Mouse (Mus musculus) adrenal gland, postnatal 0 days (tissue): ENCODE results near the gene Pfas. TPM values are rescaled to one million over a fixed set of nuclear protein-coding genes. Genes with fewer than 3 reads are reported as not detected.

Experiments
- microRNA-seq: library from miRNA; unstranded; fragments of <30 nt; microRNA quantifications from one replicate; pipeline ENCODE4, GENCODE M21; 2016; ENCODE audit warnings: borderline replicate concordance; ENCODE audit not compliant: insufficient number of aligned reads
- polyA plus RNA-seq: library from polyadenylated mRNA; unstranded; fragments of >200 nt; fragmentation: Nextera tagmentation; extraction: Ambion mirVana; gene quantifications from 2 replicates; pipeline ENCODE4 v1.2.1, GENCODE M21; 2015

The Pfas gene
- 8.3 and 12.5 TPM in 2 replicates for polyA plus RNA-seq

DNA sequence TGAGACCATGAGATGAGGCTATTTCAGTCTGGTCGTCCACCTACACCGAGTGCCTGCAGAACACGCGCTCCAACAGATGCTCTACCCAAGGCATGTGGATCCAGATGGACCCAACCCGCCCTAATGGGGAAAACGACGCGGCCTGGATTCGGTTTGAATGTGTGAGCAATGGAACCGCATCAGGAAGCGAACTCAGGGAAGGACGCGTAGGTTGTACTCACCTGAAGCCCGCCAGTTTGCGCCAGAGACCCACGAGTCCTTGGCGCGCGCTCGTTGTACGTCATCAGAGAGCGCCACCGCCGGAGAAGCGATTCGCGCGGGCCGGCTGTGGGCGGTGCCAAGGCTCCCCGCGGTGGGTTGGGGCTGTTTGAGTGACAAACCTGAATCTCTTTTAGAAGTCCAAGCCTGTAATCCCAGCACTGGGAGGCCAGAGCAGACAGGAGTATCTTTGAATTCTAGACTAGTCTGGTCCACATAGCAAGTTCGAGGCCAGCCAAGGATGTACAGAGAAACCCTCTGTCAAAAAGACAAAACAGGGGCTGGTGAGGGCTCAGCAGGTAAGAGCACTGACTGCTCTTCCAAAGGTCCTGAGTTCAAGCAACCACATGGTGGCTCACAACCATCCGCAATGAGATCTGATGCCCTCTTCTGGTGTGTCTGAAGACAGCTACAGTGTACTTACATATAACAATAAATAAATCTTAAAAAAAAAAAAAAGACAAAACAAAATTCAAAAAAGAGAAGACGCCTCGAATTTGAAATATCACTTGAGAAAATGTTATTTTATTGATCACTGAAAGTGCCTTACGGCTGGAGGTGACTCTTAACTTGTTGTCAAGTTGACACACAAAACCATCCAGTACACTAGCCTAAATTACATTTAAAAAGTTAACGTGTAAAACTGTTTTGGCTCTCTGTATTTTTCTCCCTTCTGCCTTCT, at the start of gene Pfas:
Pfas (minus strand) TSS at position 279 of the 940 bp plus-strand sequence.

DNA sequence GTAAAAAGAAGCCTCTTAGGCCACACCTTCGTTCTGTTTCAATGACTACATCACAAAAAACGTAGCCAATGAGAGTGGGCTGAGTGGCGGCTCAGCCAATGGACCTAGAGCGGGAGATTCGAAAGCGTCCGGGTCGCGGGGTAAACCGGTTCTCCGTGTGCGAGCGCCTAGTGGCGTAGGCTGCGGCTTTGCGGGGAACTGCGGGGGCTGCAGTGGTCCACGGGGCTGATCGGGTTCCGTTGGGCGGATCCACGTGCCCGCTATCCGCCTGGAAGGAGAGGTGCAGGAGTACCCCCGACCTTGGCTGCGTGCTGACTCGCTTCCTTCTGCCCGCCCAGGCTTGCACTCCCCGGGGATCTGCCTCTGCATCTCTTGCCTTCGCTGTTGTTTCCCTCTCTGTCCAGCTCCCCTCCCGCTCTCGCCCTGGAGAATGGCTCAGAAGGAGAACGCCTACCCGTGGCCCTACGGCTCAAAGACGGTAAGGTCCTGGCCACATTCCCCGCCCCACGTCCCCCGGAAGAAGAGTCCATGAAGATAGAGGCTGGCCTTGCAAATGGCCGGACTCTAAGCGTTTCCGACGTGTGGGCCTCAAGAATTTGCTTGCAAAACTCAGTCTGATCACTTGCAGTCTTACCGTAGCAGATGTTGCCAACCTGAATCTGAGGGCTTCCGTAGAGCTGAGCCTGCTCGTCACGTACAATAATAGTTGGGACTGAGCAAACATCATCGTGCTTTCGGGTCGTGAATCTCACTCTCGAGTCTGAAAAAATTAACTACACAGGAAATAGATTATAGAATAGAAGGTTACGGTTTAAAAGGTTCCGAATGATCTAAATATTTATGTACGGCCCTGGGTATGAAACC, 37.5 kb upstream of the Pfas start, which contains the start of gene Aurkb:
Aurkb (plus strand) TSS at position 117 of the 864 bp plus-strand sequence.

DNA sequence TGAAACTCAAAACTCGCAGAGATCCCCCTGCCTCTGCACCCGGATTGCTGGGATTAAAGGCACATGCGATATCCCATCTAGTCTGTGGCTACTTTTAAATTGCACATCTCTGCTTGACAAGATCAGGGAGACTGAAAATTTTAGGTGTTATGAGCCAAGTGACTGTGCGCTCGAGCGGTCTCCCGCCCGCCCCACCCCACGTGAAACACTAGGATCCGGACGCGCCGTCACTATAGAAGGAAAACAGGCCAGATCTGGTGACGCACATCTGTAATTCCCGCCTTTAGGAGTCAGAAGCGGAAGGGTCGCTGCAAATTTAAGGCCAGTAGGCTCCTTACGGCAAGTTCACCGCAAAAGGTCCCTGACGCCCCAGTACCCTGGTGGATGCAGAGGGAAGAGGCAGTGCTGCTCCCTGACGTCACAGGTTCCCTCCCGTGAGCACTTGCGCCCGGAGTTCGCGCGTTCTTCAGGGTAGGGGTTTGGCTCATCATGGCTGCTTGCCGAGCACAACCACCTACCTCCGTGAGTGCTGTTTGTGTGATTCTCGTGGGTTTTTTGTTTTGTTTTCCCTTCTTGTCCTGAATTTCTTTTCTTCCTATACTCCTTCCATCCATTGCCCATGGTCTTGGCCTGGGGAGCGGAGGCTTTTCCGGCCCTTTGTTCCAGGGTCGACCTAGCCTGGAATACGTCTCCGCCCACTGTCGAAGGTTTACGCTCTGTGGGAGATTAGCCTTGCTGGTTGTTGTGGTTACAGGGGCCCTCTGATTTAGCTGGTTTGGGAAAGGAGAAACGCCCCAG, 7.6 kb upstream of the Pfas start, which contains the start of gene Ctc1:
Ctc1 (plus strand) TSS at position 268 of the 798 bp plus-strand sequence.

DNA sequence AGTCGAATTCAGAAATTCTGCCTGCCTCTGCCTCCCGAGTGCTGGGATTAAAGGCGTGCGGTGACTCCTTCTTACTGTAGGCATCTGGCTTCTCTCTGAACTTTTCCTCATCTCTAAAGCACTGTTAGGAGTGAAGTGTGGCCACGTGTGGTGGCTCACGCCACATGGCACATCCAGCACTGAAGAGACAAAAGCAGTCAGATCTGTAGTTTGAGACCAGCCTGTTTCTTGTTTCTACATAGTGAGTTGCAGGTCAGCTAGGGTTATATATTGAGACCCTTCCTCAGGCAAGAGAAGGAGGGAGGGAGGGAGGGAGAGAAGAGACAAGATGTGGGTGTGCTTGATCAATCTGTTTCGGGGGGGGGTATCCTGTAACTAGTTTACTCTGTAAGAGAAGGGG, 33.2 kb downstream of the Pfas start, which contains the start of gene Rangrf:
Rangrf (minus strand) TSS at position 101 of the 400 bp plus-strand sequence.

DNA sequence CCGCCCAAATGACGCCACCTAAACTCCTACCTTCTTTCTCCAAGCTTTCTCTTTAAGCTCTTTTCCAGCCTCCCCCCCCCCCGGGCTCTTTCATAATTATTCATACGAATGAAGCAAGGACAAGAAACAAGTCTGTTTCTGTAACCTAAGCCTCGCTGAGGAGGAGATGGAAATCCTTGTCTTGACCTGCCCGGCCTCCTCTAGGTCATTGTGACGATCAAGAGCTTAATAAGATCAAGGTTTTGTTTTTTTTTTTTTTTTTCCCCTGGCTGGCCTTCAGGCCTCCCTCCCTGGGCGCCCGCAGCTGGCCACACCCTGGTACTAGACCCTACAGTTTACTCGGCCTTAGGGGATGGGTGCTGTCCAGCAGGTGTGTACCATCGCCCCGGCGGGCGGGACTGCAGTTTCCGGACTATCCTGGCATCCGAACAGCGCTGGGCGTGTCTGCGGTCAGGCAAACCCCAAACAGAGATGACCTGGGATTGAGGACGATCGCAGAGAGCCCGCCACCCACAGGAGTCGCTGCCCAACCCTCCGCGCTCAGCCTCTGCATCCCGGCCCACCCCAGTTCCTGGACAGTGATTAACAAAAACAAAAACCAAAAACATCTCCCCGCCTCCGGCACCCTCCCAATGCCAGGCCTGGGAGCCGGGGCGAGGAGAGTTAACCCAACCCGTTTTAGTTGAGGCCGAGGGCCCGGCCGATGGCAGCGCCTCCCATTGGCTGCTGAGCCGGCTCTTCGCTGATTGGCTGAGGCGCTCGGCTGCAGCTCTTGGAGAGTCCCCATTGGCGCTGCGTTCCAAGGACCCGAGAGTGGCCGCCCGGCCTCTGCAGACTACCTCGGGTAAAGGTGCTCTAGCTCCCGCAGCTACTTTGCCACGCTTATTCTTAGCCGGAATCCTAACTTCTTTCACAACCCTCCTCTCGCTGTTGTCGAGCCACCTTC, 40.6 kb downstream of the Pfas start, which contains the start of gene Slc25a35:
Slc25a35 (plus strand) TSS at position 795 of the 946 bp plus-strand sequence.

DNA sequence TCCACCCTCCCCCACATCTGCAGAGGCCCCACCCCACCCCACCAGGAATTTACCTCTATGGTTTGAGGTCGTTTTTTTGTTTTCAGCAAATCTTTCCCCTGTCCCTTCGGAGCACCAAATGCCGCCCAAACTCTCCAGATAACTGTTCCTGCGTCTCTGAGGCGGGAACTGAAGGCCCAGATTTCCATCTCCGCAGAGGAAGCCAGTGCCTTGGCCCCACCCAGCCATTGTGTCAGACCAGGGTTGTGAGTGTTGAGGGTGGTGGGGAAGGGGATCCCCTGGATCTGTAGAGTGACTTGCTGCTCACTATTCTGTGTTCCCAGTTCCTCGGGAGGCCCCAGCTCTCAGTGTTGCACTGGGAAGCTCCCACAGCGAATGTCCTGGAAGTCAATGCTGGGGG, 51.0 kb downstream of the Pfas start, which contains the start of gene Arhgef15:
Arhgef15 (minus strand) TSS at position 173 of the 400 bp plus-strand sequence.

Small RNA genes lying within 50 kb of the gene (microRNA-seq; reads per million reads assigned to microRNA genes)
- gene Mir3062: 2.8 reads per million

Other genes starting within 250 kb of the Pfas start
- gene Ndel1, start 136.6 kb downstream of the Pfas start, polyA plus RNA-seq: 68.6 and 71.4 TPM in 2 replicates
- gene Rnf222, start 119.9 kb downstream of the Pfas start, polyA plus RNA-seq: 0.22 TPM in 1 of 2 replicates, not detected in the other
- gene Rpl26, start 106.9 kb downstream of the Pfas start, polyA plus RNA-seq: 1,250 and 2,091 TPM in 2 replicates
- gene Odf4, start 81.4 kb downstream of the Pfas start, polyA plus RNA-seq: 0.13 and 0.15 TPM in 2 replicates
- gene Arhgef15, start 51.0 kb downstream of the Pfas start, polyA plus RNA-seq: 7.0 and 8.7 TPM in 2 replicates
- gene Slc25a35, start 40.3 kb downstream of the Pfas start, polyA plus RNA-seq: 2.5 and 5.0 TPM in 2 replicates
- 24.9 and 32.6 TPM in 2 replicates for gene Rangrf, start 33.3 kb downstream of the Pfas start, polyA plus RNA-seq
- gene Ctc1, start 7.5 kb upstream of the Pfas start, polyA plus RNA-seq: 18.7 and 25.1 TPM in 2 replicates
- gene Aurkb, start 37.2 kb upstream of the Pfas start, polyA plus RNA-seq: 23.5 and 29.1 TPM in 2 replicates
- 21.4 and 27.3 TPM in 2 replicates for gene Borcs6, start 51.3 kb upstream of the Pfas start, polyA plus RNA-seq
- gene Tmem107, start 62.3 kb upstream of the Pfas start, polyA plus RNA-seq: 58.1 and 62.5 TPM in 2 replicates
- 124 and 125 TPM in 2 replicates for gene Vamp2, start 80.0 kb upstream of the Pfas start, polyA plus RNA-seq
- gene Per1, start 86.8 kb upstream of the Pfas start, polyA plus RNA-seq: 17.0 and 26.6 TPM in 2 replicates
- gene Hes7, start 111.9 kb upstream of the Pfas start, polyA plus RNA-seq: 0.35 and 0.50 TPM in 2 replicates
- gene 9130213A22Rik, start 114.1 kb upstream of the Pfas start, polyA plus RNA-seq: 0.25 and 1.0 TPM in 2 replicates
- 1.1 and 2.0 TPM in 2 replicates for gene Aloxe3, start 117.4 kb upstream of the Pfas start, polyA plus RNA-seq
- gene Alox12b, start 148.5 kb upstream of the Pfas start, polyA plus RNA-seq: 0.77 TPM in 1 of 2 replicates, not detected in the other
- gene Alox8, start 189.4 kb upstream of the Pfas start, polyA plus RNA-seq: 0.08 TPM in 1 of 2 replicates, not detected in the other
- 0.20 and 0.26 TPM in 2 replicates for gene Gucy2e, start 228.6 kb upstream of the Pfas start, polyA plus RNA-seq